Mouse (Mus musculus) heart, postnatal 10 days (tissue): ENCODE results near the gene Cort. TPM values are rescaled to one million over a fixed set of nuclear protein-coding genes. Genes with fewer than 3 reads are reported as not detected.
"Not testable (repeated sequence)": the region's sequence is repeated elsewhere in the genome, so short reads cannot be mapped to it uniquely, and the experiment has no call there.

Experiments used
- DNase-seq, 2 experiments: peaks; one replicate each; pipeline ENCODE4 v3.0.0; 2021
- intact Hi-C: fragments of 180-260 bp; cut with DNase I; formaldehyde crosslinking; loops from one replicate; pipeline ENCODE4 v1.15.1; 2025
- total RNA-seq, 2 experiments: library from RNA; stranded (reverse); gene quantifications; 2 replicates each; pipeline ENCODE4 v1.2.3; 2021

Cort gene
- under 1 TPM; 0.42 to 0.55 TPM for total RNA-seq

DNA sequence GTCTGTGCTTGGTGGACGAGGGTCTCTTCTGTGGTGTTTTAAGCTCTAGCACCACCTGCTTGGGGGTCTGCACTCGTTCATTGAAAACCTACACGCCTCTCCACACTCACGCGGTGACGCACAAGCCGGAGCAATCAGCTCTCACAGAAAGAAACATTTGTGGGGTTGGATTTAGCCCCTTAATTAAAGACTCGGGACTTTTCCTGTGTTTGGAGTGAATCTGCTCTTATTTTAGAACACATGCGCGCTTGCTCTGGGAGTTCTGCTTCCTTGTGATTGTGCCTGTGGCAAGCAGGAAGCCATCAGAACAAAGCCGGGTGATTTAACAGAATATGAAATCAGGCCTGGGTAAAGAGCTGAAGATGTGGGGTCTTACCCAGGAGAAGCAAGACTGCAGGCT is at the start of gene Cort:
Gene Cort (minus strand): TSS at position 101 of the 400 bp plus-strand sequence.
- no peak for DNase-seq
- intact Hi-C loops: no loop called here

DNA sequence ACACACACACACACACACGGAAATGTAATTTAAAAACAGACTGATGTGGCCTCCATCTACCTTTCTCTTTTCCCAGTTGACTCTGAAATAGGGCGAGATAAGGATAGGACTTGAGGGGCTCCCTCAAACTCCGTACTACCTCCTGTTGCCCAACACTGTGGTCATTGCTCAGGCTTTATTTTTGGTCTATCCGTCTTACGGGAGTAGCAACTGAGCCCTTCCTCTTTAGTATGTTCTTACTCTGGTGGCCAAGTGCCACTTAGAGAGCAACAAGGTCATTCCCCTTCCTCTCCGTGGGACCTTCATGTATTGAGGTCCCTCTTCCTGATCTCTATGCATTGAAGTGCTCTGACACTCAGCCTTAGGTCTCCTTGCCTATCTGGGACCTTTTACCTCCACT is 47.1 kb upstream of the Cort start:
- no peak for DNase-seq
- intact Hi-C loops: no loop called here

DNA sequence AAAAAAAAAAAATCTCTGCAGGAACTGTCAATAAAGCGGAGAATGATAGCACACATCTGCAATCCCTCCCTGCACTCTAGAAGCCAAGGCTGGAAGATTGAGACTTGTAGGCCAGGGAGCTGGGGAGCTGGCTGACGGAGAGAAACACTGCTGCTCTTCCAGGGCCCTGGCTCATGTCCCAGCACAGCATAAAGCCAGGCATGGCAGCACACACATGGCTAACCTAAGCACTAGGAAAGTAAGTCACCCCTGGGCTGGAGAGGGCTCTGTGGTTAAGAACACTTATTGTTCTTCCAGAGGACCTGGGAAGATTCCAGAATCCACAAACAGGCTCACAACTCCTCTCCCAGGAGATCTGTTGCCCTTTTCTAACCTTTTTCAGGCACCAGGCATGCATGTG is 46.1 kb upstream of the Cort start:
- DNase-seq: peak; percentile 73 to 76

DNA sequence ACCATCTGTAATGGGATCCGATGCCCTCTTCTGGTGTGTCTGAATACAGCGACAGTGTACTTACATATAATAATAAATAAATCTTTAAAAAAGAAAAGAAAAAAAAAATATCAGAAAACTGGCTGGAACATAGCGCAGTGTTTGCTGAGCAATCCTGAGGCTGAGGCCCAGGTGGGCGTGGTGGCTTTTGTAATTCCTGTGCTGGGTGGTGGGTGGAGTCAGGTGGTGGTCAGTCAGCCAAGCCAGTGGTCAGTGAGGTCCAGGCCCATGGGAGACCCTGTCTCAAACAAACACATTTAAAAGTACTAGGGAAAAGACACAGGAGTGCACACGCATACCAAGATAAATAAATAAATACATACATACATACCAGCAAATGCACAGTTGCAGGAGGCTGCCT is 45.5 kb upstream of the Cort start:
- DNase-seq: peak in 1 of 2 experiments; percentile 58
- intact Hi-C loops: no loop called here

More for the DNA sequence above, 46.1 kb upstream of the Cort start:
- intact Hi-C loops: no loop called here

DNA sequence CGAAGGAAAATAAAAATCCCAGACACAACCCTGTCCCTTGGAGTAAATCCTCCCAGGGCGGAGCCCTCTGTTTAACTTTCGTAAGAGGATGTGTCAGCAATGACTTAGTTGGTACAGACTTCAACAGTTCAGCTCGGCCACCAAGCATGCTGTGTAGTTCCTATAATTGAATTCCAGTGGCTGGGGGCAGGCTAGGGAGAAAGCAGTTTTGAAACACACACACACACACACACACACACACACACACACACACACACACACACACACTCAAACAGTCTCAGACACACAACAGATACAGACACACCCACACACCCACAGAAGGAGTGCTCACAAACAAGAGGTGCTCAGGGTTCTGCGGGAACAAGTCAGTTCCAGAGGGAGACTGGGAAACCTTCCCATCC is 45.0 kb upstream of the Cort start:
- intact Hi-C loops: no loop called here
- DNase-seq: peak in 1 of 2 experiments; percentile 46

DNA sequence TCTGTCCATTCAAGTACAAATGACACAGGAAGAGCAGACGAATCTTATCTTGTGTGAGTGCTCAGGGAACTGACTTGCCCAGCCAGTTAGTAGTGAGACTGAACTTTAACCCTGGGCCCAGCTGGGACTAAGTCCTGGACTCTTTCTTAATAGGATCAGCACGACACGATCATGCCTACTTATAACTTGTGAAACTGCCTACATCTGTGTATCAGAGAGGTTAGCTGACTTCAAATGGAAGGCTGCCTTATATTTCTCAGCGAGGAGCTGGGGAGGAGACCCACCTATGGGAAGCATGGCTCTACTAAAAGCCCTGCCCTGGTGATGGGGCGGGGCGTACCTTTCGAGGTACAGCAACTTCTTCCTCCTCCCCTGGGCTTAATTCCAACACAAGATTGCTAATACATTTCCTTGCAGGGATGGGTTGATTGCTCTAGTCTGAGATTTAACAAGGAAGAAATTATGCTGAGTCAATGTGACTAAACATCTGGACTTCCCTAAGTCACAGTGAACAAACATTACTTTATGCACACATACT is 43.9 kb upstream of the Cort start:
- intact Hi-C loops: no loop called here
- DNase-seq: no peak

DNA sequence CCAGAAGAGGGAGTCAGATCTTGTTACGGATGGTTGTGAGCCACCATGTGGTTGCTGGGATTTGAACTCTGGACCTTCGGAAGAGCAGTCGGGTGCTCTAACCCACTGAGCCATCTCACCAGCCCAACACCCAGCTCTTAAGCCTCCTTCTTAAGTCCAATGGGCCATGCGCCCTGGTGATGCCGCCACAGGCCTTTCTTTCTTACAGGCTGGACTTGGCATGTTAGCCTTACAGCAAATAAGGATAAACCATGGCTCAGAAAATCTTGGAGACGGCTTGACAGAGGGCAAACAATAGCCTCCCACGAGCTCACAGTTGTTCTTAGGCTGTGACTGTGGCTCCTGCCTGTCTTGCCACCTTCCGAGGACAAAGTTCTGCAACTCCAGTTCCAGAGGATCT is 43.4 kb upstream of the Cort start:
- intact Hi-C loops, DNase-seq: not testable (repeated sequence)

DNA sequence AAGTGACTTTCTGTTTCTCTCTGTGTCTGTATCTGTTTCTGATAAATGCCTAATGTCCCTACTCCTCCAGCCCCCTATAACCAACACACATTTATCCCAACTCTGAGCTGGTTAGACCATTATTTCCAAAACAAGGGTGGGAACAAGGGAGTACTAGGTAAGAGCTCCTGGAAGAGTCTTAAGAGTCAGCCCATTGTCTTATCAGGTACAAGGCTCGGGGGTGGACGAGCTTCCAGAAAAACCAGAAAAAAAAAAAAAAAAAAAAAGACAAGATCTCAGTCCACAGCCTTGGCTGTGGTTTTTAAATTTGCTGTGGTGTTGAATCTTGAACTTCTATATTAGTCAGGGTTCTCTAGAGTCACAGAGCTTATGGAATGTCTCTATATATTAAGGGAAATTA is 41.5 kb upstream of the Cort start:
- DNase-seq: no peak
- intact Hi-C loops: no loop called here

DNA sequence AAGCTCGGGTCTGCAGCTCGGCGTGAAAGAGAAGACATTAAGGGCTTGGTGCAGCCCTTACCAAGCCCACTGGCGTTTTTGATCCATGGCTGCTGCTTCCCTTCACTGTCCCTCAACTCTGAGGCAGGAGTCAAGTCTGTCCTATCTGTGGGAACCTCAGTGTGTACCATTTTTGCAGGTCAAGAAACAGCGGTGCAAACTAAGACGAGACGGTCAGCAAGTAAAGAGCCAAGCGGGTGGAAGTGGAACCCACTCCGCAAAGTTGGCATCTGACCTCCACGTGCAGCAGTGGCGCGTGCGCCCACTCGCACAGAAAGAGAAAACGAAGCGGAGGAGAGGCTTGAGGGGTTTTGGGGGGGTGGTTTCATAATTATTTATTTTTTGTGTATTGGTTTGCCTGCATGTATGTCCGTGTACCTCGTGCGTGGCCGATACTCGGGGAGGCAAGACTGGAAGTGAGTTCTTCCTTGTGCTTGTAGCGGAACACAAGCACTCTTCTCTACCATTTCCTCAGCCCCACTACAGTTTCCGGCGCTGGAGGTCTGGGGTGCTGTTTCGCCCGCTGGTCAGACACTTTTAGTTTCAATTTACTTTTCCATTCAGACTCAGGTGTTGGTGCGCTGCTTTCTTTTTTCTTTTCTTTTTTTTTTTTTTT is 40.5 kb upstream of the Cort start:
- DNase-seq: no peak
- intact Hi-C loops: no loop called here

DNA sequence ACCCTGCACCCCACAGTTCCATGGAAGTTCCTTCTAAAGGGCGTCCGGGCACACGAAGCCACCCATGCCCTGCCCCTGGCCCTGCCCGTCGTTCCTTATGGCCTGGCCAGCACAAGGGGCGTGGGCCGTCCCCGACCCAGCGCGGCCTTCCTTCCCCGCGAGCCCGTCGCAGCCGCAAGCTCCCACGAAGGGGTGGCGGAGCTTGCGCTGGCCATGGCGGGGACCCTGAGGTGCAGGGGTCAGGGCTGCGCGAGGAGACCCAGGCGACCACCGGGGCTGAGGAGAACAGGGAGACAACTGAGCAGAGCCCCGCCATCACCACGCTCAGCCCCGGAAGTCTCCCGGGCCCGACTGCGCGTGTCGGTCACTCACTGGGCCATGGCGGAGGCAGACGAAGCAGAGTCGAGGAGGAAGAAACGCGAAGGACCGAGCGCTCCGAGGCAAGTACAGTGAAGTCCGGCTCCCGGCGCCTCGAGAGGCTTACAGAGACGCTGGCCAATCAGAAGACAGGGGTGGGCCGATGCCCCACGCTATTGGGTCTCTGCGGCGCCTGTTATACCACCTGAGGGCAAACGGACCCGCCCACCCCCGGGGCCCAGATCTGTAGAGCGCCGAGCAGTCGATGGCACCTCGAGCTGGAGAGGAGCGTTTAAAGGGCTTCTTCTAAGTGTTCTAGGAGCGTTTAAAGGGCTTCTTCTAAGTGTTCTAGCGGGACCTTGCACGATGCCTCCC is 39.8 kb upstream of the Cort start, which contains the start of gene Pgd:
Gene Pgd (minus strand): TSS at position 557 of the 732 bp plus-strand sequence.
- intact Hi-C loops: no loop called here
- DNase-seq: peak; percentile 97 to 98

DNA sequence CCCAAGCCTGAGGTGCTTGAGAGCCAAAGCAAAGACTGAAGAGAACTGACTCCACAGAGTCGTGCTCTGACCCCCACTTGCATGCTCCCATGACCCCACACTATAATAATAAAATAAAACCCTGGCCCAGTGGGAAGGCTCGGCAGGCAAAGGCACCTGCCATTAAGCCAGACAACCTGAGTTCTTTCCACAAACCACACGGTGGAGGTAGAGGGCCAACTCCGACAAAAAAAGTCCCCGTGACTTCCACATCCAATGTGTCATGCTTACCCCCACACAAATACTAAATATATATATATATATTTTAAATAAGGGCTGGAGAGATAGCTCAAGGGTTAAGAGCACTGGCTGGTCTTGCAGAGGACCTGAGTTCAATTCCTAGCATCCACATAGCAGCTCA is 37.6 kb upstream of the Cort start:
- intact Hi-C loops: no loop called here
- DNase-seq: no peak

DNA sequence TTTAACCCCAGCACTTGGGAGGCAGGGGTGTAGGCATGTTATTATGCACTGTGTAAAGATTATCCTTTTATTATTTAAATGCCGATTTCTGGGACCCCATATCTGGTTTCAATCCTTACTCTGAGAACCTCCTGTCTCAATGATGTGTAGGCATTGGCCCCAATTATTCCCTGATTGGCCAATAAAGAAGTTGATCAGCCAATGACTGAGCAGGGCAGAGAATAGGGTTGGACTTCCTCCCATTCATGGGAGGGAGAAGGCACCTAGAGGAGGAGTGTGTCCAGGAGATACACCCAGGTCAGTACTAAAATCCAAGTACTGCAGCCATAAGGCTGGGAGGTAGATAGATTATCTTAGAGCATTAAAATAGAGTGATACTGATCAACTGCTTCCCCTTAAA is 36.6 kb upstream of the Cort start:
- no peak for DNase-seq
- intact Hi-C loops: no loop called here

DNA sequence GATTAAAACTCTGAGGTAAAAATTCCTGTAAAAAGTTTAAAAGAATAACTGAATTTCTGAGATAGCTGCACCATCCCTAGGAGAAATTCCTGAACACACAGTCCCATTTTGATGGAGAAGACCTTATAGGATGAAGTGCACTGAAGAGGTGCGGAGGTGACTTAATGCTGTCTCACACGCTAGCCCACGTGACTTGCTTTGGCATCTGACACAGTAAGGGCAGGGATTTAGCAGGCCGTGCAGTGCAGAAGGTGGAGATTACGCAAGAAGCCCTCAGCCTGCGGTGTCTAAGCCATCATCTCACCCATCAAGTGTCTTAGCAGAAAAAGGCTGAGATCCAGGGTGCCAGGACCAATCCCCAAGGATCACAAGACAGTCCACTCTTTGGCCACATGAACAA is 34.6 kb upstream of the Cort start:
- DNase-seq: no peak
- intact Hi-C loops: no loop called here

DNA sequence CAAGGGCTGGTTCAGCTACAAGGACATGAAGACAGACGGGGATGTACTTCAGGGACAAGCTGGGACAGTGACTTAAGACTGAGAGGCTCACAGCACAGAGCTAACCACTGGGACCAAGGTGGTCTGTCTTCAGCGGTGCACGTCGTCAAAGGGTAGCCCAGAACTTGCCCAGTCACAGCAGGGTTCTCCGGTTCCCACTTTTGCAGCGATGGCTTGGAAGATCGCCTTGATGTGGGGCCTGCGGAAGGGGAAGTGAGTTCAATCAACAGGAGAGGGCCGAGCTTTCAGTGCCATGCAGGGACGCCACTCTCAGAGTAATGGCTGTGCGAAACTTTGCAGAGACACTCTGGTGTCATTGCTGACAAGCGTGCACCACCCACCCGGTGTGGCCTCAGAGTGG is 33.3 kb upstream of the Cort start:
- intact Hi-C loops: no loop called here
- no peak for DNase-seq

DNA sequence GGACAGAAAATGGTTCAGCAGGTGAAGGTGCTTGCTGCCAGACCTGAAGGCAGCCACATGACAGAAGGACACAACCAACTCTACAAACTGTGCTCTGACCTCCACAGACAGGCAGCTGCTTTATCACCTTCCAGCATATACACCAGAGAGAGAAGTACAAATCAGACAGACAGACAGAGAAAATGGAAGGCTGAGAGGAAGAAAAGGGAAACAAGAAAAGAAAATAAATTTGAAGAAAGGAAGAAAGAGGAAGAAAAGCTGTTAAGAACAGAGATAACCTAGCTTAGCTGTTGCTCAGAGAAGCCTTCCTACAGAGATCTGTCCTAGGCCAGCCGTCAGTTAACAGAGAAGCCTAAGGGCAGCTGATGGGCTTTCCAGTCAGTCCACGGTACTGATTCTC is 32.6 kb upstream of the Cort start:
- intact Hi-C loops: no loop called here
- no peak for DNase-seq

DNA sequence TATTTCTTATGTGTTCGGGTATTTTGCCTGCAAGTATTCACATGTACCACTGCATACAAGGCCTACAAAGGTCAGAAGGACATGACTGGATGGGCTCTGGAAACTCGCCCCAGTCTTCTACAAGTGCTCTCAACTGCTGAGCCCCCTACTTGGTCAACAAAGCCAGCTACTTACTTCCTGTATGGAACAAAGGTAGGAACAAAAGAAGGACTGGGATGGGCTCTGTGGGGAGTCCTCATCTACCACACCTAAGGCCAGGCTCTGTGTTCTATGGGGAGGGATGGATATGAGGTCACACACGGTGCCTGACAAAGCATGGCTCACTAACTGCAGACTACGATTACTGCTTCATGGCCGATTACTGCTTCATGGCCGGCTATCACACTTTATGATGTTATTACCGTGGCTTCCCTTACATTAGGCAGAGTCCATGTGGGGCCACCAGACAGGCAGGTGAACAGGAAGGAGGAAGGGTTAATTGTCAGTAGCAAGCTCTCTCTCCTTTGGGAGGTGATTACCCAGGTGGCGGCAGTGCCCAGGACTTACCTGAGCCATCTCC is 30.9 kb upstream of the Cort start:
- intact Hi-C loops: no loop called here

DNA sequence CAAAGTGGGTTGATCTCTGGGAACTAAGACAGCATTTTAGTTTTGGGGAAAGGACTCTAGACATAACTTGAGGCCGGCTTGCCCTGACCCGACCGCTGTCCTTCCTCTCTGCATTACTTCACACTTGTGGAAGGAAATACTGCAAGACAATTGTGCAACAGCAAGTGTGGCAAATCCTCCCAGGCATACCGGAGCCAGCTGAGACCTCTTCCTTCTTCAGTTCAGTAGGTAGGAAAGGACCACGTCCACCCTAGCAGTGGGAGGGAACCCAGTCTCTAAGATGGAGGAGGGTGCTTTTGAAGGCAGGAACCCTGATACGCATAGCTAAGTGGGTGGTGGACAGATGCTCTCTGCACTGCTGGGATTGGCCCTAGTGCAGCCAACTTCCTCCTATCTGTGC is 29.1 kb upstream of the Cort start:
- intact Hi-C loops: no loop called here
- DNase-seq: no peak

More for the DNA sequence above, 30.9 kb upstream of the Cort start:
- DNase-seq: no peak

DNA sequence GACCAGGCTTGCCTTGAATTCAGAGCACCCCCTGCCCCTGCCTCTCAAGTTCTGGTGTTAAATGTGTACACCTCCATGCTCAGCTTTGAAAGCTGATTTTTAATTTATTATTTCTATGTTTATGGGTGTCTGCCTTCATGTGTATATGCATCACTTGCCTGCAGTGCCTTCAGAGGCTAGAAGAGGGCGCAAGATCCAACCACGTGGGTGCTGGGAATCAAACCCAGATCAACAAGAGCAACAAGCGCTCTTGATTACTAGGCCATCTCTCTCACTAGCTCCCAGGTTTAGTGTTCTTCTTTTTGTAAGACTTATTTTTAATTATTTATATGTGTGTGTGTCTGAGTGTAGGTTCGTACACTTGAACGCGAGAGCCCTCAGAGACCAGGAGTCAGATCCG is 28.3 kb upstream of the Cort start:
- no peak for DNase-seq
- intact Hi-C loops: no loop called here

DNA sequence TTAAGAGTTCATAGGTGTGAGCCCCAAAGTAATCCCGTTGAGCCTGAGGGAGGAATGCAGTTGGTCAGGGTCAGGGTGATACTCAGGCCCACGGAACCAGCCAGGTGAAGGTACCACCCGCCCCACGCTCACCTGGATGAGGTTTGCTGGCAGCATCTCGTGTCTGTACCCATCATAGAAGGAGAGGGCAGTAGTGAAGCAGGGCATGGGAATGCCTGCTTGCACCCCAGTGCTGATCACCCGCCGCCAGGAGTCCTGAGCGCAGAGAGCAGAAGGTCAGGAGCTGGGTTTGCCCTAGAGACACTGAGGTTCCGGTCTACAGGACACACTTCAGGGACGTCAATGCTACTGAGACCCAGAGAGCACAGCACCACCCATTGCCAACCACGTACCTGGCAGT is 24.2 kb upstream of the Cort start:
- intact Hi-C loops: no loop called here
- no peak for DNase-seq

DNA sequence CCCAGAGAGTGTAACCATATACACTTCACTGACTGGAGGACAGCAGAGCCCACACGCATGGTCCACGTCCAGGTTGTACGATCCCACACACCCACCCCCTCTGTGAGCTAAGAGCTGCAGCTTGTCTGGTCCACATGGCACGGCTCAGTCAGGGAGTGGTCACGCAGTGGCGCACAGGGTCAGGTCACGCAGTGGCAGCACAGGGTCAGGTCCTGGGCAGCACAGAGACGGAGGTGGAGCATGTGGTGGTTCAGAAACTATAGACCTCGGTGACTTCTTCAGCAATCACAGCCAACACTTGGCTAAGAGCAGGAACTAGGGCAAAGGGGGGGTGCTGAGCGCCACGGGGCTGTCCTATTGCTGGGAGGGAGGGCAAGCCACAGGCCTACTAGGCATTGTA is 23.7 kb upstream of the Cort start:
- intact Hi-C loops: no loop called here
- no peak for DNase-seq

DNA sequence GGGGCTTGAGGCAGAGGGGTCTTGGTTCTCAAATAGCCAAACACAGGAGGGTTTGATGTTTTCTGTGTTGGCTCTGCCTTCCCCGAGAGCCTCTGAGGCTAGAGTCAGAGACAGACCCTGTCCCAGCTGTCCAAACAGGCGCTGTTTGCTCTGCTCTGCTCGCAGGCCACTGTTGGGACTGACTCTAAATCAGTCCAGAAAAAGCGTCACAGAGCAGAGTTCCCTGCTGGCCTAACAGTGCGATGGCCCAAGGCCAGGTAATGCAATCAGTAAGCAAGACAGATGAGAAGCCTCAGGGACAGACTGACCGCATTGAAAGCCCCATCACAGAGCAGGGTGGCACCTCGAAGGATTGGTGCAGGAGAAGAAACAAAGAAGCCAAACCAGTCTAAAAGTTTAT is 23.0 kb upstream of the Cort start:
- peak; percentile 49 to 62 for DNase-seq
- intact Hi-C loops: loop anchor here (10.0 kb wide), 2 partner anchors 335 to 465 kb away; partner anchors contain the start of genes Lzic and Nmnat1

DNA sequence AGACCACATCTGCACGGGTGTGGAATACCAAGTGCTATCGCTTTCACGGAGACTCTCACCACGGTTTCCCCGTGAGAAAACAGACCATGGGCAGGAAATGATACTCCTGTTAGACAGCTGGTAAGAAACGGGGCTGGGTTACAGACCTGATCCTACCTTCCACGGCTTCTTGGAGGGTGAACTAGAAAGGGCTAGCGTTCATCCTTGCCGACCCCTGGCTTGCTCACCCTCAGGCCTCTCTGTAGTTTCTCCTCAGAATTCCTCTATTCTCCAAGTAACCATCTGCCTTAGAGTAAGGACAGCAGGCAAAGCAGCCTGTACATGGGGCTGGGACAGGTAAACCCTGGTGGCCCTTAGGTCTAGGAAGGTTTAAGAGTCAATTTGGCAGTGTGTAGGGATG is 22.6 kb upstream of the Cort start:
- intact Hi-C loops: loop anchor here (10.0 kb wide), 2 partner anchors 336 to 466 kb away; partner anchors contain the start of genes Lzic and Nmnat1
- DNase-seq: no peak
